Mouse (Mus musculus) MEL (cell line): ENCODE measurements around the gene Ffar1. TPM values are rescaled to one million over a fixed set of nuclear protein-coding genes. Genes with fewer than 3 reads are reported as not detected.

ENCODE experiments used
- DNase-seq: peaks from one replicate; pipeline ENCODE4 v3.0.0; 2011; ENCODE audit warnings: low read depth, low spot score
- H3K27ac ChIP-seq: 2 replicates; pipeline ENCODE4 v1.5.1; 2012; ENCODE audit warnings: low read depth, mild to moderate bottlenecking, control low read depth, low read length, moderate library complexity; ENCODE audit not compliant: control insufficient read depth
- H3K27me3 ChIP-seq, 2 experiments: fragments of 150-350 bp in 1 of 2; sonication (generic) in 1 of 2; 2 replicates each; pipeline ENCODE4 v1.6.1; 2012; ENCODE audit warnings: low read length in 2 of 2, mild to moderate bottlenecking in 2 of 2, improper control_type of control experiment in 1 of 2, moderate library complexity in 1 of 2; ENCODE audit not compliant: insufficient read depth in 2 of 2, control insufficient read depth in 1 of 2
- H3K36me3 ChIP-seq, 2 experiments: 2 replicates each; pipeline ENCODE4 v1.6.1; 2012 to 2014; ENCODE audit warnings: low read length in 2 of 2, improper control_type of control experiment in 1 of 2, inconsistent platforms in 1 of 2, mild to moderate bottlenecking in 1 of 2; ENCODE audit not compliant: insufficient read depth in 2 of 2, control insufficient read depth in 1 of 2
- H3K4me1 ChIP-seq, 2 experiments: fragments of 150-350 bp in 1 of 2; sonication (generic) in 1 of 2; 2 replicates each; pipeline ENCODE4 v1.6.1; 2012; ENCODE audit warnings: low read length in 2 of 2, improper control_type of control experiment in 1 of 2, mild to moderate bottlenecking in 1 of 2; ENCODE audit not compliant: insufficient read depth in 2 of 2, control insufficient read depth in 1 of 2
- H3K4me3 ChIP-seq, 2 experiments: fragments of 150-350 bp in 1 of 2; sonication (generic) in 1 of 2; 2 replicates each; pipeline ENCODE4 v1.5.1; 2012; ENCODE audit warnings: low read depth in 2 of 2, low read length in 2 of 2, mild to moderate bottlenecking in 2 of 2, moderate library complexity in 2 of 2, control low read depth in 1 of 2, improper control_type of control experiment in 1 of 2; ENCODE audit not compliant: control insufficient read depth in 1 of 2, insufficient read depth in 1 of 2
- H3K79me2 ChIP-seq: 2 replicates; pipeline ENCODE4 v1.6.1; 2012; ENCODE audit warnings: mild to moderate bottlenecking, low read length, moderate library complexity; ENCODE audit not compliant: control insufficient read depth, poor library complexity, insufficient read depth
- H3K9ac ChIP-seq: 2 replicates; pipeline ENCODE4 v1.6.1; 2012; ENCODE audit warnings: low read depth, mild to moderate bottlenecking, control low read depth, low read length, moderate library complexity; ENCODE audit not compliant: control insufficient read depth, poor library complexity, severe bottlenecking
- H3K9me3 ChIP-seq: fragments of 150-350 bp; sonication (generic); replicated peaks from 2 replicates; pipeline ENCODE4 v1.6.1; 2012; ENCODE audit warnings: mild to moderate bottlenecking, low read length, improper control_type of control experiment, moderate library complexity; ENCODE audit not compliant: insufficient read depth
- BHLHE40 ChIP-seq: IDR thresholded peaks from 2 replicates; pipeline ENCODE4 v1.6.1; 2012; ENCODE audit warnings: low read depth, mild to moderate bottlenecking, inconsistent platforms, low read length, improper control_type of control experiment, borderline replicate concordance
- CHD1 ChIP-seq: IDR thresholded peaks from 2 replicates; pipeline ENCODE4 v1.6.1; 2012; ENCODE audit warnings: low read depth, mild to moderate bottlenecking, inconsistent platforms, low read length, improper control_type of control experiment
- E2F4 ChIP-seq: IDR thresholded peaks from 2 replicates; pipeline ENCODE4 v1.6.1; 2011; ENCODE audit warnings: low read depth, low read length, improper control_type of control experiment, borderline replicate concordance
- JUND ChIP-seq: IDR thresholded peaks from 2 replicates; pipeline ENCODE4 v1.6.1; 2011; ENCODE audit warnings: low read depth, mild to moderate bottlenecking, improper control_type of control experiment, low read length
- MAFK ChIP-seq: IDR thresholded peaks from 2 replicates; pipeline ENCODE4 v1.6.1; 2011; ENCODE audit warnings: low read depth, mild to moderate bottlenecking, low read length, improper control_type of control experiment, borderline replicate concordance
- MEF2A ChIP-seq: IDR thresholded peaks from 2 replicates; pipeline ENCODE4 v1.6.1; 2014; ENCODE audit warnings: low read depth, mild to moderate bottlenecking, inconsistent platforms, low read length, improper control_type of control experiment; ENCODE audit not compliant: poor library complexity, insufficient replicate concordance, severe bottlenecking; ENCODE audit errors: extremely low read depth
- MXI1 ChIP-seq: IDR thresholded peaks from 2 replicates; pipeline ENCODE4 v1.6.1; 2011; ENCODE audit warnings: mild to moderate bottlenecking, low read depth, low read length, improper control_type of control experiment
- MYB ChIP-seq: IDR thresholded peaks from 2 replicates; pipeline ENCODE4 v1.6.1; 2011; ENCODE audit warnings: mild to moderate bottlenecking, low read depth, low read length, improper control_type of control experiment
- NRF1 ChIP-seq: IDR thresholded peaks from 2 replicates; pipeline ENCODE4 v1.6.1; 2014; ENCODE audit warnings: low read depth, mild to moderate bottlenecking, inconsistent platforms, low read length, improper control_type of control experiment, moderate library complexity; ENCODE audit not compliant: poor library complexity, insufficient read depth, severe bottlenecking
- RAD21 ChIP-seq: IDR thresholded peaks from 2 replicates; pipeline ENCODE4 v1.6.1; 2011; ENCODE audit warnings: mild to moderate bottlenecking, low read depth, low read length, improper control_type of control experiment
- SIN3A ChIP-seq: IDR thresholded peaks from 2 replicates; pipeline ENCODE4 v1.6.1; 2012; ENCODE audit warnings: low read length, improper control_type of control experiment, inconsistent platforms
- SMC3 ChIP-seq: IDR thresholded peaks from 2 replicates; pipeline ENCODE4 v1.6.1; 2011; ENCODE audit warnings: low read depth, low read length, improper control_type of control experiment
- TAL1 ChIP-seq: IDR thresholded peaks from 2 replicates; pipeline ENCODE4 v1.6.1; 2012; ENCODE audit warnings: mild to moderate bottlenecking, inconsistent platforms, low read length, moderate library complexity, mixed read lengths
- TBP ChIP-seq: IDR thresholded peaks from 2 replicates; pipeline ENCODE4 v1.8.0; 2011; ENCODE audit warnings: low read depth, low read length, improper control_type of control experiment
- USF1 ChIP-seq: IDR thresholded peaks from 2 replicates; pipeline ENCODE4 v1.6.1; 2014; ENCODE audit warnings: low read depth, mild to moderate bottlenecking, inconsistent platforms, low read length, improper control_type of control experiment, moderate library complexity
- ZC3H11A ChIP-seq: IDR thresholded peaks from 2 replicates; pipeline ENCODE4 v1.6.1; 2012; ENCODE audit warnings: low read depth, mild to moderate bottlenecking, inconsistent platforms, low read length, improper control_type of control experiment
- ZMIZ1 ChIP-seq: IDR thresholded peaks from 2 replicates; pipeline ENCODE4 v1.6.1; 2012; ENCODE audit warnings: low read depth, mild to moderate bottlenecking, inconsistent platforms, low read length, improper control_type of control experiment, moderate library complexity
- polyA plus RNA-seq, 2 experiments: library from polyadenylated mRNA; stranded (reverse) in 1 of 2; unstranded in 1 of 2; fragments of >175 nt in 1 of 2; fragments of >200 nt in 1 of 2; gene quantifications; 2 replicates each; pipeline versions ENCODE4 v1.2.1 to v1.2.4; 2012; ENCODE audit warnings: low replicate concordance in 2 of 2, low read depth in 1 of 2; ENCODE audit not compliant: insufficient read length in 2 of 2, insufficient read depth in 1 of 2, missing spikeins in 1 of 2
- total RNA-seq: library from RNA; depleted of rRNA; stranded (reverse); fragments of 300-350 nt; gene quantifications from 2 replicates; pipeline ENCODE4 v1.2.3, GENCODE M21; 2012

Ffar1 gene
- total and polyA plus RNA-seq, 3 experiments, result not detected

DNA sequence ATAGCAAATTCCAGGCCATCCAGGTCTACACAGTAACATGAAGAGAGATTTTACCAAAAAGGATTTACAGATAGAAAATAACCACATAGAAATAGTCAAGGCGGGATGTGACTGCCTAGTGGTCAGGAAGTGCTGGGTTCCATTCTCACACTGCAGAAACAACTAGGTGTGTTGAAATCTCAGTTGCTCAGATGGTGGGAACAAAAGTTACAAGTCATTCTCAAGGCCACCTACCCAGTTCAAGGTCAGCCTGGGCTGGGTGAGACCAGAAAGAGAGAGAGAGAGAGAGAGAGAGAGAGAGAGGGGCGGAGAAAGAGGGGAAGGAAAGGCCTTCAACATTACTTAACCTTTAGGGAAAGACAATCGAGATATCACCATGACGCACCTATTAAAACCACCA lies 25.5 kb upstream of the Ffar1 start:
- TF ChIP-seq NRF1 (no peak), ZC3H11A (no peak), SMC3 (no peak), USF1 (no peak), MXI1 (no peak), BHLHE40 (no peak), JUND (no peak), CHD1 (no peak), MYB (no peak), MAFK (no peak), TAL1 (no peak), MEF2A (no peak), SIN3A (no peak)
- TF ChIP-seq, all 39 proteins: peak for 0
- Histone ChIP-seq H3K36me3 (no peaks in the 10 kb centered on the region), H3K9ac (no peak overlapping the region), H3K27ac (no peak overlapping the region), H3K4me3 (no peak overlapping the region), H3K9me3 (no peaks in the 10 kb centered on the region), H3K79me2 (no peaks in the 10 kb centered on the region), H3K27me3 (peaks cover 2 to 3% of the 10 kb centered on the region in 2 experiments; a peak in 2 of 4 replicates), H3K4me1 (no peaks in the 10 kb centered on the region)
- no peak for DNase-seq

DNA sequence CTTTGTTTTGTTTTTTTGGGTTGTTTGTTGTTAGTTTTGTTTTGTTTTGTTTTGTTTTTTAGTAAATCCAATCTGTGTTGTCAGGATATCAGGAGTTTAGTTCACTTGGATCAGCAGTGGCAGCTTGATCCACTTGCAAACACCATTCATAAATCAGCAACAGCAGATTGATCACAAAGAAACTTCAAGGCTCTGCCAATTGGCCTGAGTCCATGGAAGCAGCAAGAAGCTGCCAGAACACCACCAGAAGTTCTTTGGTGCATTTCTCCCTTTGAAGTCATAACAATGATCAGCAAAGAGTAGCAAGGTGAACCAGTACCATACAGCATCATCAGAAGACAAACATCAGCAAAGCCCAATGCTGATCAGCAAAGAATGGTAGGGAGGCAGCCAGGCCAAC lies 22.7 kb upstream of the Ffar1 start:
- DNase-seq, result no peak
- Histone ChIP-seq H3K4me3 (no peak overlapping the region), H3K36me3 (no peaks in the 10 kb centered on the region), H3K27me3 (peaks cover 0 to 3% of the 10 kb centered on the region in 2 experiments; a peak in 2 of 4 replicates), H3K27ac (no peak overlapping the region), H3K79me2 (no peaks in the 10 kb centered on the region), H3K9me3 (no peaks in the 10 kb centered on the region), H3K4me1 (no peaks in the 10 kb centered on the region), H3K9ac (no peak overlapping the region)
- no peak for TF ChIP-seq MAFK
- no peak for TF ChIP-seq TBP
- TF ChIP-seq RAD21, result no peak
- no peak for TF ChIP-seq E2F4
- TF ChIP-seq ZMIZ1, result no peak
